Mouse (Mus musculus): ENCODE measurements around the gene Pced1b.

Gene Pced1b

DNA sequence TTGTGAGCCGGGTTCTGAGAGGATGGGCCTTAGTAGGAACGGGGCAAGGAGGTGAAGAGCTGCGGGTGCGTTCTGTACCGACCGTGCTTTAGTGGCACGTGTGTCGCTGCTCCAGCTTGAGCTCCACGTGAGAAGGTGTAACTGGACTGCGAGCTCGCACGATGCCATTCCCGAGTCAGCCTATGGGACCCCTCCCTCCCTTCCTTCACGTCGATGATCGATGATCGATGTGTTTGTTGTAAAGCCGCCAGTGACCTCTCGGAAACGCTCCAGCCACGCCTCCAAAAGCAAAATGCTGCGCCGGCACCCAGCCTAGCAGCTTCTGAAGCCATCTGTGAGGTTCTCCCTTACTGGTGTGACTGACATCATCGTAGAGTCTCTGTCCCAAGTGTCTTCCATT lies 76.6 kb downstream of the Pced1b start:
- no peak for TF ChIP-seq CTCF (conservative IDR thresholded peaks at IDR 0.05; ENCODE audit: low read length)
- TF ChIP-seq NANOG (IDR thresholded peaks at IDR 0.05; ENCODE audit: borderline replicate concordance, low read length), result no peak
- no peak for TF ChIP-seq POU5F1 (IDR thresholded peaks at IDR 0.05; ENCODE audit: borderline replicate concordance, low read length)
- Histone ChIP-seq H3K4me1 (replicated peaks; ENCODE audit: low read depth, low read length) (peaks cover 17% of the 10 kb centered on the region), H3K4me3 (replicated peaks; ENCODE audit: low read length) (peak overlapping the region; percentile 2; the same call in 1 of the 2 replicates), H3K27me3 (ENCODE audit: insufficient read depth, low read length) (peaks cover 27% of the 10 kb centered on the region), H3K36me3 (ENCODE audit: insufficient read depth, low read length) (no peaks in the 10 kb centered on the region), H3K9me3 (ENCODE audit: low read length) (peaks cover 15% of the 10 kb centered on the region)

- Histone ChIP-seq H3K36me3 (ENCODE audit: insufficient read depth, low read length) (no peaks in the 10 kb centered on the region), H3K4me1 (replicated peaks; ENCODE audit: low read depth, low read length) (peaks cover 22% of the 10 kb centered on the region), H3K27me3 (ENCODE audit: insufficient read depth, low read length) (peaks cover 27% of the 10 kb centered on the region), H3K4me3 (replicated peaks; ENCODE audit: low read length) (no peak overlapping the region), H3K9me3 (ENCODE audit: low read length) (peaks cover 7% of the 10 kb centered on the region)
- no peak for TF ChIP-seq POU5F1 (IDR thresholded peaks at IDR 0.05; ENCODE audit: borderline replicate concordance, low read length)
- TF ChIP-seq NANOG (IDR thresholded peaks at IDR 0.05; ENCODE audit: borderline replicate concordance, low read length), result no peak
- TF ChIP-seq CTCF (conservative IDR thresholded peaks at IDR 0.05; ENCODE audit: low read length), result no peak
Measured at GRCm38 (mm10) chr15:97324311-97324710, 77.4 kb downstream of the Pced1b start.

- Histone ChIP-seq H3K4me1 (replicated peaks; ENCODE audit: low read depth, low read length) (peaks cover 36% of the 10 kb centered on the region), H3K4me3 (replicated peaks; ENCODE audit: low read length) (peak overlapping the region; percentile 51; the same call in 1 of the 2 replicates), H3K9me3 (ENCODE audit: low read length) (peaks cover 14% of the 10 kb centered on the region), H3K27me3 (ENCODE audit: insufficient read depth, low read length) (peaks cover 21% of the 10 kb centered on the region), H3K36me3 (ENCODE audit: insufficient read depth, low read length) (peaks cover 6% of the 10 kb centered on the region)
- no peak for TF ChIP-seq POU5F1 (IDR thresholded peaks at IDR 0.05; ENCODE audit: borderline replicate concordance, low read length)
- peak; percentile 99 for TF ChIP-seq CTCF (conservative IDR thresholded peaks at IDR 0.05; ENCODE audit: low read length)
Measured at GRCm38 (mm10) chr15:97327500-97328081, 80.7 kb downstream of the Pced1b start.

DNA sequence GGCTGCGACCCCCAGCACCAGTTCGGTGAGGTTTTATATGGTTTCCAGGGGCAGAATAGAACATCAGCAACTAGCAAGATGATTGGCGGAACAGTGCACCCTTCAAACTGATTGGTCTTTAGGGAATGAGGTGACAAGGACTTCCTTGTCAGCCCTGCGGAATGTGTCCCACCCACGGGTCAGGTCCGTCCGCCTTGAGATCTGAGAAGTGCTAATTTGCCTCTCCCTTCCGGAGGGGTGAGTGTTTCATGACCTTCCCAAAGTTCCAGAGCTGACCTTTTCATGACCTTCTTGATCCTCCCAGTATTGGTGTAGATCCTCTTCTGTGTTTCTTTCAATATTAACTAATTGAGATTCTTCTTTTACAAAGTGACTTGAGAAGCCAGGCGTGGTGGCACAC lies 85.7 kb downstream of the Pced1b start:
- Histone ChIP-seq H3K27me3 (ENCODE audit: insufficient read depth, low read length) (no peaks in the 10 kb centered on the region), H3K4me3 (replicated peaks; ENCODE audit: low read length) (no peak overlapping the region), H3K4me1 (replicated peaks; ENCODE audit: low read depth, low read length) (peaks cover 44% of the 10 kb centered on the region), H3K9me3 (ENCODE audit: low read length) (peaks cover 23% of the 10 kb centered on the region), H3K36me3 (ENCODE audit: insufficient read depth, low read length) (peaks cover 6% of the 10 kb centered on the region)
- TF ChIP-seq CTCF (conservative IDR thresholded peaks at IDR 0.05; ENCODE audit: low read length) (no peak), NANOG (IDR thresholded peaks at IDR 0.05; ENCODE audit: borderline replicate concordance, low read length) (peak; percentile 29; the same call in 1 of the 2 replicates), POU5F1 (IDR thresholded peaks at IDR 0.05; ENCODE audit: borderline replicate concordance, low read length) (no peak)

GRCm38 (mm10) chr15:97337636-97338352 lies 90.9 kb downstream of the Pced1b start:
- Histone ChIP-seq H3K9me3 (ENCODE audit: low read length) (peaks cover 7% of the 10 kb centered on the region), H3K4me1 (replicated peaks; ENCODE audit: low read depth, low read length) (peaks cover 72% of the 10 kb centered on the region), H3K4me3 (replicated peaks; ENCODE audit: low read length) (peak overlapping the region; percentile 46; the same call in 1 of the 2 replicates), H3K27me3 (ENCODE audit: insufficient read depth, low read length) (no peaks in the 10 kb centered on the region), H3K36me3 (ENCODE audit: insufficient read depth, low read length) (no peaks in the 10 kb centered on the region)
- TF ChIP-seq POU5F1 (IDR thresholded peaks at IDR 0.05; ENCODE audit: borderline replicate concordance, low read length) (no peak), NANOG (IDR thresholded peaks at IDR 0.05; ENCODE audit: borderline replicate concordance, low read length) (no peak), CTCF (conservative IDR thresholded peaks at IDR 0.05; ENCODE audit: low read length) (no peak)

DNA sequence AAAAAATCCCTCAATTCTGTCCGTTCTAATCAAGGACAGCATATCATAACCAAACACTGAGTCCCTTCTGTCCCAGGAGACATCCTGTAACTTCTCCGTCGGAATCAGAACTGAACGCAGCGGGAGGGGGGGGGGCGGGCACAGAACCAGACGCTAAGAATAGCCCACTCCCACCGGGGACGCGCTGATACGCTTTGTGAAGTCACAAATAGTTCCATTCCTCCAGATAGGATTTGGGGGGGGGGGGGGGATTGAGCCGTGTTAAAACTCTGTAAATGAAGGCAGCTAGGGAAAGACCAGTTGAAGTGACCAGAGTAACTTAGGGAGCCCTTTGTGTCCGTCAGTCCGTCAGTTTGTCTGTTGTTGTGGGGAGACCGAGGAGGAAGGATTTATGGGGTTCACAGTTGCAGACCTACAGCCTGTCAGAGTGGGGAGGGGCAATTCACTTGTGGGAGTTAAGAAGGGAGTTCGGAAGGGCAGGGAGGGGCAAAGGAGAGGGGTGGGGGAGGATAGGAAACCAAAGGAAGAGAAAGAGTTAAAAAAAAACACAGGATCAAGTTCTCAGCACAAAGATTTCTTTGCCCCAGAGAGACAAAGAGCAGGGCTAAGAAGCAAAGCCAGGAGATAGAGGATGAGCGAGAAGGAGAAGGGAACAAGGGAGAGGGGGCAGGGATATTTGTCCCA lies 91.6 kb downstream of the Pced1b start:
- Histone ChIP-seq H3K36me3 (ENCODE audit: insufficient read depth, low read length) (no peaks in the 10 kb centered on the region), H3K4me3 (replicated peaks; ENCODE audit: low read length) (peak overlapping the region; percentile 46; the same call in 1 of the 2 replicates), H3K9me3 (ENCODE audit: low read length) (peaks cover 3% of the 10 kb centered on the region), H3K27me3 (ENCODE audit: insufficient read depth, low read length) (no peaks in the 10 kb centered on the region), H3K4me1 (replicated peaks; ENCODE audit: low read depth, low read length) (peaks cover 74% of the 10 kb centered on the region)
- TF ChIP-seq NANOG (IDR thresholded peaks at IDR 0.05; ENCODE audit: borderline replicate concordance, low read length) (no peak), CTCF (conservative IDR thresholded peaks at IDR 0.05; ENCODE audit: low read length) (no peak), POU5F1 (IDR thresholded peaks at IDR 0.05; ENCODE audit: borderline replicate concordance, low read length) (no peak)

GRCm38 (mm10) chr15:97342336-97342735 lies 95.4 kb downstream of the Pced1b start:
- Histone ChIP-seq H3K4me3 (replicated peaks; ENCODE audit: low read length) (peak overlapping the region; percentile 29; the same call in 1 of the 2 replicates), H3K4me1 (replicated peaks; ENCODE audit: low read depth, low read length) (peaks cover 95% of the 10 kb centered on the region)
- no peak for TF ChIP-seq CTCF (conservative IDR thresholded peaks at IDR 0.05; ENCODE audit: low read length)
- TF ChIP-seq POU5F1 (IDR thresholded peaks at IDR 0.05; ENCODE audit: borderline replicate concordance, low read length), result no peak
- no peak for TF ChIP-seq NANOG (IDR thresholded peaks at IDR 0.05; ENCODE audit: borderline replicate concordance, low read length)

GRCm38 (mm10) chr15:97342945-97343344 lies 96.0 kb downstream of the Pced1b start:
- H3K9me3 ChIP-seq (ENCODE audit: low read length), result no peaks in the 10 kb centered on the region
- TF ChIP-seq CTCF (conservative IDR thresholded peaks at IDR 0.05; ENCODE audit: low read length) (no peak), NANOG (IDR thresholded peaks at IDR 0.05; ENCODE audit: borderline replicate concordance, low read length) (no peak), POU5F1 (IDR thresholded peaks at IDR 0.05; ENCODE audit: borderline replicate concordance, low read length) (no peak)
- peaks cover 95% of the 10 kb centered on the region for H3K4me1 ChIP-seq (replicated peaks; ENCODE audit: low read depth, low read length)
- no peaks in the 10 kb centered on the region for H3K27me3 ChIP-seq (ENCODE audit: insufficient read depth, low read length)
- peak overlapping the region; percentile 29; the same call in 1 of the 2 replicates for H3K4me3 ChIP-seq (replicated peaks; ENCODE audit: low read length)
- H3K36me3 ChIP-seq (ENCODE audit: insufficient read depth, low read length), result no peaks in the 10 kb centered on the region

More at GRCm38 (mm10) chr15:97342336-97342735, 95.4 kb downstream of the Pced1b start:
- no peaks in the 10 kb centered on the region for H3K9me3 ChIP-seq (ENCODE audit: low read length)
- no peaks in the 10 kb centered on the region for H3K27me3 ChIP-seq (ENCODE audit: insufficient read depth, low read length)
- H3K36me3 ChIP-seq (ENCODE audit: insufficient read depth, low read length), result no peaks in the 10 kb centered on the region
